Mouse (Mus musculus) heart, embryonic 14.5 days (tissue): ENCODE data around the gene Hist1h2ba. TPM values are rescaled to one million over a fixed set of nuclear protein-coding genes. Genes with fewer than 3 reads are reported as not detected.

ENCODE experiments used
- ATAC-seq: fragments of 200-750 bp; cut with Nextera tagmentation; 2 replicates; pipeline ENCODE4 v1.8.0; 2017; ENCODE audit warnings: low read depth, moderate TSS enrichment; ENCODE audit not compliant: insufficient number of reproducible peaks, insufficient read depth, low FRiP score
- H3K27ac ChIP-seq, 2 experiments: fragments of 200-500 bp in 1 of 2; fragments of 300-500 bp in 1 of 2; sonication (generic) in 1 of 2; replicated peaks in 1 of 2; 2 replicates each; pipeline ENCODE4 v1.5.1; 2012 to 2014; ENCODE audit warnings: low read depth in 2 of 2, low read length in 2 of 2, control low read depth in 1 of 2, mild to moderate bottlenecking in 1 of 2, mixed read lengths in 1 of 2; ENCODE audit not compliant: control insufficient read depth in 1 of 2, insufficient read depth in 1 of 2
- H3K27me3 ChIP-seq: fragments of 300-500 bp; sonication (generic); 2 replicates; pipeline ENCODE4 v1.6.1; 2014; ENCODE audit warnings: mild to moderate bottlenecking, low read length, control low read depth; ENCODE audit not compliant: control insufficient read depth, insufficient read depth
- H3K36me3 ChIP-seq: fragments of 300-500 bp; sonication (generic); 2 replicates; pipeline ENCODE4 v1.6.1; 2014; ENCODE audit warnings: mild to moderate bottlenecking, control low read depth, low read length, mixed read lengths; ENCODE audit not compliant: control insufficient read depth, insufficient read depth
- H3K4me1 ChIP-seq, 2 experiments: fragments of 200-500 bp in 1 of 2; fragments of 300-500 bp in 1 of 2; sonication (generic) in 1 of 2; 2 replicates each; pipeline ENCODE4 v1.6.1; 2012 to 2014; ENCODE audit warnings: low read length in 2 of 2, control low read depth in 1 of 2, mixed read lengths in 1 of 2; ENCODE audit not compliant: control insufficient read depth in 2 of 2, insufficient read depth in 2 of 2
- H3K4me2 ChIP-seq: fragments of 300-500 bp; sonication (generic); 2 replicates; pipeline ENCODE4 v1.6.1; 2014; ENCODE audit warnings: mild to moderate bottlenecking, low read length
- H3K4me3 ChIP-seq, 2 experiments: fragments of 200-500 bp in 1 of 2; fragments of 300-500 bp in 1 of 2; sonication (generic) in 1 of 2; 2 replicates each; pipeline ENCODE4 v1.5.1; 2012 to 2014; ENCODE audit warnings: low read length in 2 of 2, mild to moderate bottlenecking in 2 of 2, control low read depth in 1 of 2, low read depth in 1 of 2, moderate library complexity in 1 of 2; ENCODE audit not compliant: control insufficient read depth in 1 of 2, insufficient read depth in 1 of 2
- H3K9ac ChIP-seq: fragments of 300-500 bp; sonication (generic); 2 replicates; pipeline ENCODE4 v1.6.1; 2014; ENCODE audit warnings: mild to moderate bottlenecking, low read length
- H3K9me3 ChIP-seq: fragments of 300-500 bp; sonication (generic); 2 replicates; pipeline ENCODE4 v1.6.1; 2016; ENCODE audit warnings: low read length, control low read depth; ENCODE audit not compliant: control insufficient read depth
- WGBS: fragments of 180-500 bp; shearing (Covaris S2); extraction: QIAGEN DNeasy Blood & Tissue Kit; methylation state at CpG from one replicate; pipeline ENCODE4 v1.1.7; 2014; 5-methylcytosine and 5-hydroxymethylcytosine counted together
- polyA plus RNA-seq: library from polyadenylated mRNA; unstranded; fragments of >200 nt; fragmentation: Nextera tagmentation; extraction: Ambion mirVana; gene quantifications from 2 replicates; pipeline ENCODE4 v1.2.1, GENCODE M21; 2014

The Hist1h2ba gene
- polyA plus RNA-seq, 1 experiment from 2014 or later = not detected

GRCm38 (mm10) chr13:23925792-23926191 is 8.2 kb downstream of the Hist1h2ba start:
- Histone ChIP-seq H3K4me3 (no peak overlapping the region), H3K27me3 (no peaks in the 10 kb centered on the region), H3K36me3 (no peaks in the 10 kb centered on the region), H3K9ac (no peak overlapping the region), H3K4me2 (no peak overlapping the region), H3K9me3 (no peaks in the 10 kb centered on the region), H3K27ac (no peak overlapping the region), H3K4me1 (peaks cover 0 to 6% of the 10 kb centered on the region in 2 experiments; a peak in 1 of 4 replicates)
- no peak for ATAC-seq
- 75% methylated on average over 2 of the region's 2 CpGs for whole genome bisulfite sequencing

GRCm38 (mm10) chr13:23917674-23918073 is 16.3 kb downstream of the Hist1h2ba start:
- 62% methylated on average over 4 of the region's 4 CpGs for WGBS
- H3K9ac ChIP-seq = no peak overlapping the region
- H3K27me3 ChIP-seq = no peaks in the 10 kb centered on the region
- H3K27ac ChIP-seq = no peak overlapping the region
- no peak overlapping the region for H3K4me2 ChIP-seq
- H3K36me3 ChIP-seq = no peaks in the 10 kb centered on the region
- H3K4me3 ChIP-seq = no peak overlapping the region
- no peaks in the 10 kb centered on the region for H3K9me3 ChIP-seq
- H3K4me1 ChIP-seq = peaks cover 13 to 29% of the 10 kb centered on the region in 2 experiments
- no peak for ATAC-seq

GRCm38 (mm10) chr13:23916132-23916531 is 17.8 kb downstream of the Hist1h2ba start:
- Histone ChIP-seq H3K27ac (peak overlapping the region; percentile 2 to 50; a peak in 3 of 4 replicates), H3K27me3 (no peaks in the 10 kb centered on the region), H3K9me3 (no peaks in the 10 kb centered on the region), H3K36me3 (no peaks in the 10 kb centered on the region), H3K4me3 (no peak overlapping the region), H3K4me2 (peak overlapping the region; percentile 14; the same call in 1 of the 2 replicates), H3K4me1 (peaks cover 13 to 29% of the 10 kb centered on the region in 2 experiments), H3K9ac (no peak overlapping the region)
- ATAC-seq = peak; percentile 52
- 39% methylated on average over 1 of the region's 1 CpGs for WGBS

- ATAC-seq = no peak
- Histone ChIP-seq H3K27ac (peak within 1 kb of the TSS; percentile 46 to 57), H3K4me2 (peak within 1 kb of the TSS; percentile 14; the same call in 1 of the 2 replicates), H3K4me3 (no peak within 1 kb of the TSS), H3K27me3 (no peaks in the 10 kb centered on the region), H3K9me3 (no peaks in the 10 kb centered on the region), H3K36me3 (no peaks in the 10 kb centered on the region), H3K4me1 (peaks cover 13 to 29% of the 10 kb centered on the region in 2 experiments), H3K9ac (no peak within 1 kb of the TSS)
- 51% methylated on average over 9 of the region's 9 CpGs for WGBS
Measured at GRCm38 (mm10) chr13:23914376-23915167, 19.4 kb downstream of the Hist1h2ba start, which contains the start of gene Slc17a4. Gene Slc17a4, minus strand, starts transcription at chr13:23915009.

GRCm38 (mm10) chr13:23913791-23914306 is 20.1 kb downstream of the Hist1h2ba start:
- no peaks in the 10 kb centered on the region for H3K27me3 ChIP-seq
- H3K27ac ChIP-seq = peak overlapping the region; percentile 42 to 57
- no peak overlapping the region for H3K4me2 ChIP-seq
- no peaks in the 10 kb centered on the region for H3K9me3 ChIP-seq
- peaks cover 13 to 29% of the 10 kb centered on the region in 2 experiments for H3K4me1 ChIP-seq
- H3K9ac ChIP-seq = no peak overlapping the region
- ATAC-seq = peak; percentile 82
- H3K4me3 ChIP-seq = no peak overlapping the region
- 12% methylated on average over 6 of the region's 6 CpGs for WGBS
- H3K36me3 ChIP-seq = no peaks in the 10 kb centered on the region

- Histone ChIP-seq H3K9ac (no peak overlapping the region), H3K9me3 (no peaks in the 10 kb centered on the region), H3K4me1 (peaks cover 13 to 25% of the 10 kb centered on the region in 2 experiments), H3K4me2 (no peak overlapping the region), H3K36me3 (no peaks in the 10 kb centered on the region), H3K27ac (no peak overlapping the region), H3K4me3 (no peak overlapping the region), H3K27me3 (no peaks in the 10 kb centered on the region)
- 81% methylated on average over 5 of the region's 5 CpGs for WGBS
- ATAC-seq = no peak
Measured at GRCm38 (mm10) chr13:23911335-23911734, 22.6 kb downstream of the Hist1h2ba start.

GRCm38 (mm10) chr13:23910121-23910520 is 23.8 kb downstream of the Hist1h2ba start:
- 82% methylated on average over 5 of the region's 5 CpGs for WGBS
- H3K27me3 ChIP-seq = no peaks in the 10 kb centered on the region
- H3K27ac ChIP-seq = no peak overlapping the region
- peaks cover 5 to 14% of the 10 kb centered on the region in 2 experiments for H3K4me1 ChIP-seq
- H3K4me3 ChIP-seq = no peak overlapping the region
- H3K4me2 ChIP-seq = no peak overlapping the region
- H3K36me3 ChIP-seq = no peaks in the 10 kb centered on the region
- no peaks in the 10 kb centered on the region for H3K9me3 ChIP-seq
- H3K9ac ChIP-seq = no peak overlapping the region
- no peak for ATAC-seq
